Mouse (Mus musculus) embryonic facial prominence, embryonic 15.5 days (tissue): ENCODE data around the gene Fam110a. TPM values are rescaled to one million over a fixed set of nuclear protein-coding genes. Genes with fewer than 3 reads are reported as not detected.
A peak's percentile ranks its signal among the peaks of the same experiment; 100 is the strongest.

Experiments used
- ATAC-seq: fragments of 200-750 bp; cut with Nextera tagmentation; 2 replicates; pipeline ENCODE4 v1.8.0; 2017; ENCODE audit warnings: low read depth, moderate TSS enrichment; ENCODE audit not compliant: insufficient number of reproducible peaks, low FRiP score, low TSS enrichment
- H3K27ac ChIP-seq: fragments of 300-500 bp; sonication (generic); replicated peaks from 2 replicates; pipeline ENCODE4 v1.5.1; 2015; ENCODE audit warnings: mild to moderate bottlenecking, inconsistent platforms
- H3K27me3 ChIP-seq: fragments of 300-500 bp; sonication (generic); 2 replicates; pipeline ENCODE4 v1.6.1; 2015; ENCODE audit warnings: inconsistent platforms
- H3K36me3 ChIP-seq: fragments of 300-500 bp; sonication (generic); 2 replicates; pipeline ENCODE4 v1.6.1; 2015; ENCODE audit warnings: mild to moderate bottlenecking, inconsistent platforms
- H3K4me1 ChIP-seq: fragments of 300-500 bp; sonication (generic); 2 replicates; pipeline ENCODE4 v1.6.1; 2015; ENCODE audit warnings: inconsistent platforms
- H3K4me2 ChIP-seq: fragments of 300-500 bp; sonication (generic); replicated peaks from 2 replicates; pipeline ENCODE4 v1.6.1; 2015; ENCODE audit warnings: mild to moderate bottlenecking, inconsistent platforms
- H3K4me3 ChIP-seq: fragments of 300-500 bp; sonication (generic); replicated peaks from 2 replicates; pipeline ENCODE4 v1.5.1; 2015; ENCODE audit warnings: mild to moderate bottlenecking, inconsistent platforms
- H3K9ac ChIP-seq: fragments of 300-500 bp; sonication (generic); 2 replicates; pipeline ENCODE4 v1.6.1; 2015; ENCODE audit warnings: inconsistent platforms
- H3K9me3 ChIP-seq: fragments of 300-500 bp; sonication (generic); replicated peaks from 2 replicates; pipeline ENCODE4 v1.6.1; 2016; ENCODE audit warnings: inconsistent platforms
- WGBS: fragments of 180-500 bp; shearing (Covaris S2); methylation state at CpG from one replicate; pipeline ENCODE4 v1.1.7; 2015; 5-methylcytosine and 5-hydroxymethylcytosine counted together
- polyA plus RNA-seq: library from polyadenylated mRNA; unstranded; fragments of >200 nt; fragmentation: Nextera tagmentation; extraction: Ambion mirVana; gene quantifications from 2 replicates; pipeline ENCODE4 v1.2.1, GENCODE M21; 2015

Fam110a gene
- polyA plus RNA-seq, 1 experiment from 2014 or later: 30.7 TPM

- Histone ChIP-seq H3K4me2 (peak within 1 kb of the TSS; percentile 39), H3K9me3 (no peaks in the 10 kb centered on the region), H3K4me1 (peaks cover 21% of the 10 kb centered on the region; the same call in 1 of the 2 replicates), H3K27me3 (peaks cover 53% of the 10 kb centered on the region), H3K9ac (no peak within 1 kb of the TSS), H3K36me3 (no peaks in the 10 kb centered on the region), H3K4me3 (peak within 1 kb of the TSS; percentile 24), H3K27ac (no peak within 1 kb of the TSS)
- ATAC-seq: no peak
- WGBS: 6% methylated on average over 35 of the region's 35 CpGs
Measured at GRCm38 (mm10) chr2:151996229-151997189, 16.5 kb upstream of the Fam110a start, which contains the start of gene Slc52a3. Gene Slc52a3, plus strand, starts transcription at chr2:151996511.

DNA sequence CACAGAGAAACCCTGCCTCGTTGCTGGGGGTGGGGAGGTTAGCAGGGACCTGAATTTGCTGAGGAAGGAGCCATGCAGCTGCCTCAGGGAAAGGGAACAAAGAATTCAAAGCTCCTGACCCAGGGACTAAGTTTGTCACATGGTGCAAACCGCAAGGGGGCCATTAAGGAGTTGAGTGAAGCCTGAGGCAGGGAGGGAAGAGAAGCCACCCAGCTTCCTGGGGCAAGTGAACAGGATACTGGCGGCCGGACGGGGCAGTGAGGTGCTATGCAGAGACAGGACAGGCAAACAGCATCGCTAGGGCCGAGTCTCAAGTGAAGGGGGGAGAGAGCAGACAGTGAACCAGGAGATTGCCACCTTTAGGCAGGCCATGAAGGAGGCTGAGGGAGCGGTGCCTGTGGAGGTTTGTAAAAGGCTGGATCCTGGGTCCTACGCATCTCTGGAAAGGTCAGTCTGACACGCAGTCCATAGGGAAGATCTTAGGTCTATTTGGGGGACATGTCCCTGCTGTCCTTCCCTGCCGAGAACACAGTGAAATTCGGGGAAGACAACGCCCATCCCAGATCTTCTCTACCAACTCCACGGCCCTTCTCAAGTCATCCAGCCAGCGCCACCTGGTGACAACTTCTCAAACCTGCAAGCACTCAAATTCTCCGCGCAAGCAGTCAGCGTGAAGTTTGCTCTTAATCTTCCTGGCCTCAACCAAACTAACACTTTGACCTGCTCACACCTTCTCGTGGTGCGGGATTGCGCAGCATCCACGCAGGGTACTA is 14.5 kb upstream of the Fam110a start:
- 3% methylated on average over 22 of the region's 22 CpGs for WGBS
- Histone ChIP-seq H3K4me1 (peaks cover 15% of the 10 kb centered on the region; the same call in 1 of the 2 replicates), H3K9me3 (no peaks in the 10 kb centered on the region), H3K36me3 (no peaks in the 10 kb centered on the region), H3K27me3 (peaks cover 36% of the 10 kb centered on the region), H3K27ac (no peak overlapping the region), H3K4me2 (peak overlapping the region; percentile 47), H3K4me3 (peak overlapping the region; percentile 25; the same call in 1 of the 2 replicates), H3K9ac (no peak overlapping the region)
- ATAC-seq: no peak

DNA sequence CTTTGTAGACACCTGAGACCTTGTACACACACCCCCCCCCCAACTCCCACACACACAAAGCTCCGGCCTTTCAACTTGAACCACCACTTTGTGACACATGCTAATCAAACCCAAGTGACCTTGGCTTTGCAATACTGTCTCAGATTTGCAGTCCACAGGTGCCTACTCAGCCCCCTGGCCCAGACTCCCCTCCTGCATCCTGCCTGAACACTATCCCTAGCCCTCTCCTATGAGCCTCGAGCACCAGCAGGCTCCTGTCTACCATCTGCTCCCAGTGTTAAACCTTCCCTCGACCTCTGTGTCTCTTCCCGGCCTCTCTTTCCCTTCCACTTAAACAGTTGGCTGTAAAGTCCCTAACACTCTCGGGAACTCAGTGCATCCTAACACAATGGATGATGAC is 11.4 kb upstream of the Fam110a start:
- Histone ChIP-seq H3K9ac (no peak overlapping the region), H3K27me3 (peaks cover 20% of the 10 kb centered on the region), H3K4me3 (no peak overlapping the region), H3K4me2 (no peak overlapping the region), H3K27ac (no peak overlapping the region), H3K4me1 (peaks cover 10% of the 10 kb centered on the region; the same call in 1 of the 2 replicates), H3K36me3 (no peaks in the 10 kb centered on the region), H3K9me3 (no peaks in the 10 kb centered on the region)
- no peak for ATAC-seq
- 37% methylated on average over 5 of the region's 5 CpGs for WGBS

GRCm38 (mm10) chr2:151990985-151991394 is 11.0 kb upstream of the Fam110a start:
- Histone ChIP-seq H3K4me2 (no peak overlapping the region), H3K9me3 (no peaks in the 10 kb centered on the region), H3K4me3 (no peak overlapping the region), H3K27ac (no peak overlapping the region), H3K27me3 (peaks cover 15% of the 10 kb centered on the region), H3K9ac (no peak overlapping the region), H3K4me1 (peaks cover 10% of the 10 kb centered on the region; the same call in 1 of the 2 replicates), H3K36me3 (no peaks in the 10 kb centered on the region)
- no peak; the same call in 1 of the 2 replicates for ATAC-seq
- 12% methylated on average over 1 of the region's 1 CpGs for WGBS

- H3K9ac ChIP-seq: no peak overlapping the region
- no peaks in the 10 kb centered on the region for H3K36me3 ChIP-seq
- H3K27me3 ChIP-seq: 0 out of 2 replicates have a peak, but pooled peaks cover 4% of the 10 kb centered on the region
- H3K4me2 ChIP-seq: no peak overlapping the region
- peaks cover 3% of the 10 kb centered on the region; the same call in 1 of the 2 replicates for H3K4me1 ChIP-seq
- 71% methylated on average over 2 of the region's 2 CpGs for WGBS
- no peak for ATAC-seq
- no peak overlapping the region for H3K4me3 ChIP-seq
- H3K27ac ChIP-seq: no peak overlapping the region
- no peaks in the 10 kb centered on the region for H3K9me3 ChIP-seq
Measured at GRCm38 (mm10) chr2:151988978-151989377, 9.0 kb upstream of the Fam110a start.

DNA sequence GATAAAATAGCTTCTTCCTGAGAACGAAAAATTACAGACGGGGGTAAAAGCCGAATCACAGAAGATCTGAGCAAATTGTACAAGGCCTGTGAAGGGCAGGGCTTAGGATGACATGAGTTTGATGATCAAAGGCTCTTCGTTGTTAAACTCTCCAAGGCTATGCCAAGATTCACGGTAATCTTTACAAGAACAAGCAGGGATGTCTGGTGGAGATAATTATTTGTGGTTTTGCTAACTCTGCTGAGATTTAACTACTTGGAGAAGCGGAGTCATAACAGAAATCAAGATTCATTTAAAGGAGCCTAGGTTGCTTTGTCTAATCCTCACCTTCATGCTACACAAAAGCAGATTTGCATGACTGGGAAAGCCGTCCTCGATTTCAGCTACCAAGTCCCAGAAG is 6.9 kb upstream of the Fam110a start:
- no peak for ATAC-seq

DNA sequence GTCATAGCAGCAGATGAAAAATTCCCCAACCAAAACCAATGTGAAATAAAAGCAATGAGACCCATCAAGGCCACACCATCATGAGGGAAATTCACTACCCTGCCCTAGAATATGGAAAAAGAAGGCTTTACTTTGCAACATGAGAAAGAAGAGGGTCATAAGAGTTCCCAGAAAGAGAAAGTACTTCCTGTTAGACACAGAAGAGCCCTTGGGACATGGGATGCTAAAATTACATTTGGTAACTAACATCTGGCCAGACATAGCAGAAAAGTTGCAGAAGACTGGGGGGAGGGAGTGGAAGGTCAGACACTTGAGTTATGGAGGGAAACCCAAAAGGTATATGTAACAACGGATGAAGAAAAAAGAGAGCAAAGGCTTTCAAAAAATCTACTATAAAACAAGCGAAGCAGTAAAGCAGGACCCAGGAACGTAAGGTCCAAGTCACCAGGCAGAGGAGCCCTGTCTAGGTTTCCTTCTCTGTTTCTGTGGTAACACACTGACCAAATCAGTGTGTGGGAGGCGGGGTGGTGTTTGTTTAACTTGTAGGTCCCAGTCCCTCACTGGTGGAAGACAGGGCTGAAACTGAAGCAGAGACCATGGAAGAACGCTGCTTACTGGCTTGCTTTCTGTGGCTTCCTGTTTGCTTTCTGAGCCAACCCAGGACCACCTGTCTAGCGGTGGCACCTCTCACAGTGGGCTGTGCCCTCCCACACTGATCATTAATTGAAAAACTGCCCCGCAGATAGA is 5.6 kb upstream of the Fam110a start:
- Histone ChIP-seq H3K9ac (no peak overlapping the region), H3K36me3 (no peaks in the 10 kb centered on the region), H3K4me1 (peaks cover 5% of the 10 kb centered on the region; the same call in 1 of the 2 replicates), H3K4me3 (no peak overlapping the region), H3K9me3 (no peaks in the 10 kb centered on the region), H3K27ac (no peak overlapping the region), H3K27me3 (0 out of 2 replicates have a peak, but pooled peaks cover 3% of the 10 kb centered on the region), H3K4me2 (no peak overlapping the region)
- no peak for ATAC-seq
- 58% methylated on average over 7 of the region's 7 CpGs for WGBS

More for the DNA sequence above, 6.9 kb upstream of the Fam110a start:
- no peak overlapping the region for H3K4me3 ChIP-seq
- H3K27me3 ChIP-seq: no peaks in the 10 kb centered on the region
- no peak overlapping the region for H3K9ac ChIP-seq
- H3K36me3 ChIP-seq: no peaks in the 10 kb centered on the region
- H3K4me1 ChIP-seq: peaks cover 3% of the 10 kb centered on the region; the same call in 1 of the 2 replicates
- WGBS: 55% methylated on average over 8 of the region's 8 CpGs
- no peaks in the 10 kb centered on the region for H3K9me3 ChIP-seq
- no peak overlapping the region for H3K27ac ChIP-seq
- no peak overlapping the region for H3K4me2 ChIP-seq

DNA sequence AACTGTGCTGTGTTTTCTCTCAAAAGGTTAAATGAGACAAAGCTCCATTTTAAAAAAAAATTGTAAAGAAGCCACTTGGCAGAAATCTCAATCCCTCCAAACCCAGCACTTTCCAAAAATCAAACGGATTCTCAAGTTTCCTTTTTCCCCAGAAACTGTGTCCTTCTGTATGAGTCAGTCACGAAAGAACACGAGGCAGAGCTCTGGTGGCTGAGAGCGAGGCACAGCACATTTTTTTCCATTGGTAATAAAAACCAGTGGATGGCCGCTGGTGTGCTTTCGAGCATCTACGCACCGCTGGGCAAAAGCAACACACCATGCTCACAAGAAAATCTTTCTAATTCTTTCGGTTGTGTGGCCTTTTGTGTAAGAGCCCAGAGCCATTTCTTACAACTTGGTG is 4.0 kb upstream of the Fam110a start:
- peak overlapping the region; percentile 44; the same call in 1 of the 2 replicates for H3K27ac ChIP-seq
- H3K4me2 ChIP-seq: no peak overlapping the region
- 38% methylated on average over 9 of the region's 9 CpGs for WGBS
- ATAC-seq: no peak
- H3K9me3 ChIP-seq: no peaks in the 10 kb centered on the region
- H3K4me3 ChIP-seq: no peak overlapping the region
- H3K4me1 ChIP-seq: peaks cover 18% of the 10 kb centered on the region
- H3K27me3 ChIP-seq: 0 out of 2 replicates have a peak, but pooled peaks cover 3% of the 10 kb centered on the region
- no peaks in the 10 kb centered on the region for H3K36me3 ChIP-seq
- H3K9ac ChIP-seq: no peak overlapping the region

DNA sequence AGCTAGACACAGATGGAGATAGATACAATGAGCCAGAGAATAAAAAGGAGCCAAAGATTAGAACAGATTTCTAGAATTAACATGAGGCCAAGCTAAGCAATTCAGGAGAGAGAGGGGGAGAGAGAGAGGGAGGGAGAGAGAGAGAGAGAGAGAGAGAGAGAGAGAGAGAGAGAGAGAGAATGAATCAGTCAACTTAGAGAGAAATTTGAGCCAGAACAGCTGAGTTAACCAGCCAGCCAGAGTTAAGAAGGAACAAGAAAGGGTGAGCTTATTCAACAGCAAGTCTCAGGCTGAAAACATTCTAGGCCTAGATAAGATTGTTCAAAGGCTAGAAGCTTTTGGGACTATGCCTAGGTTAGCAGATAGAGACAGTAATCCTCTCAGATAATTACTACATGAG is 2.5 kb upstream of the Fam110a start:
- no peak overlapping the region for H3K9ac ChIP-seq
- no peak overlapping the region for H3K4me3 ChIP-seq
- H3K9me3 ChIP-seq: no peaks in the 10 kb centered on the region
- H3K27ac ChIP-seq: no peak overlapping the region
- 0 out of 2 replicates have a peak, but pooled peaks cover 3% of the 10 kb centered on the region for H3K27me3 ChIP-seq
- no peak for ATAC-seq
- peaks cover 34% of the 10 kb centered on the region for H3K4me1 ChIP-seq
- H3K36me3 ChIP-seq: no peaks in the 10 kb centered on the region
- no peak overlapping the region for H3K4me2 ChIP-seq

DNA sequence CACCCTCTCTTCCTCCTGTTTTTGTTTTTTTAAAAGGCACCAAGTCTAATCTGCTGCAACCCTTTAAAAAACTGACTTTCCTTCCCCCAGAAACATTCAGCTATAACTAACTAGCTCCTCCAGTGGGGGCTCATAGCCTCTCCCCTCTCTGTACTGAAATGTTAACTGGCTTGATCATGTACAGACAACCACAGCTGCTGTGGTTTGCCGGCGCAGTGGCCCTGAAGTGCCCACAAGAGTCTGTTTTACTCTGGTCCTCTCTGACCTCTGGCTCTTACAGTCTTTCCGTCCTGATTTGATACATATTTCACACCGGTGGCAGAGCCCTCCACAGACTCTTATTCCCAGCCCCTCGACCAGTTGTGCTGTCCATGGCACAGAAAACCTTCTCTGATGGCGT is 1.2 kb upstream of the Fam110a start:
- Histone ChIP-seq H3K4me1 (peaks cover 35% of the 10 kb centered on the region), H3K36me3 (no peaks in the 10 kb centered on the region), H3K4me2 (no peak overlapping the region), H3K9me3 (no peaks in the 10 kb centered on the region), H3K27ac (no peak overlapping the region), H3K9ac (no peak overlapping the region), H3K27me3 (0 out of 2 replicates have a peak, but pooled peaks cover 3% of the 10 kb centered on the region), H3K4me3 (no peak overlapping the region)
- 58% methylated on average over 6 of the region's 6 CpGs for WGBS
- no peak for ATAC-seq
